Comparison of ENCODE assay signal across 22 mouse cellular contexts in the genomic region with DNA sequence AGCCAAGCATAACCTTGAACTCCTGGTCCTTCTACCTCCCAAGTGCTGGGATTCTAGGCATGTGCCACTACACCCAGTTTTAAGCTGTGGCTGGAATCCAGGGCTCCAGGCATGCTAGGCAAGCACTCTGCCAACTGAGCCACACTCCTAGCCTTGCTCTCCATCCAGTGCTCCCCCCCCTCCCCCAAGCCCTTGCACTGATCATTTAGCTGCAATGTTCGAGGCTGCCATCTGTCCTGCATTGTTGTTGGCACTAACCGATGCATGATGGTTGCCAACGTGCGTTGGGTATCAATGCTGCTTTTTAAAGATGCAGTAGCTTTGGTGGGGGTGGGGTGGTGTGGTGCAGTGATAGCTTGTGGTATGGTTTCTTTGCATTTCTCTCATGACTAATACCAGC. TPM values are rescaled to one million over a fixed set of nuclear protein-coding genes. Genes with fewer than 3 reads are reported as not detected.
DNase-seq lines count a peak whose midpoint lies in the region; ATAC-seq lines count a peak whose summit lies in the region.
"Had no signal": no experiment of that assay in that cellular context is flagged by ENCODE, and none has a peak within 500 bp of the region (broad histone marks: within the 10 kb centered on the region; RNA-seq: fewer than 3 reads in every experiment).

No protein-coding gene starts in this region.

- H3K4me3 ChIP-seq in embryonic facial prominence, embryonic 11.5 days (ENCODE audit: low read depth, low read length): no peak overlapping the region
- H3K4me3 ChIP-seq in embryonic facial prominence, embryonic 10.5 days: no peak overlapping the region
- H3K4me3 ChIP-seq in midbrain, embryonic 14.5 days (replicated peaks; ENCODE audit: low read depth, low read length): no peak overlapping the region
- no peak overlapping the region for H3K4me3 ChIP-seq in midbrain, embryonic 11.5 days (ENCODE audit: low read depth, low read length)
- H3K4me3 ChIP-seq in hindbrain, embryonic 16.5 days (ENCODE audit: low read length): no peak overlapping the region
- H3K4me3 ChIP-seq in heart, embryonic 12.5 days: no peak overlapping the region
- H3K4me3 ChIP-seq: embryonic facial prominence, embryonic 12.5 days; heart, embryonic 13.5 days; megakaryocyte, embryonic 14.5 days; myocyte had no signal

- no peak for DNase-seq in embryonic facial prominence, embryonic 11.5 days (ENCODE audit: low spot score)
- DNase-seq in embryonic facial prominence, embryonic 10.5 days (ENCODE audit: low spot score): no peak
- peak; percentile 6 for DNase-seq in midbrain, embryonic 14.5 days
- no peak for DNase-seq in midbrain, embryonic 11.5 days (ENCODE audit: low spot score, missing footprints)
- DNase-seq in layer of hippocampus, postnatal 36 days: peak; percentile 46 to 48
- no peak for DNase-seq in testis, postnatal 14 days (ENCODE audit: low spot score)
- DNase-seq: cerebellum, adult 11 months; heart, postnatal 36 days; liver; liver, postnatal 0 days; lung, postnatal 14 days; right cerebral cortex, postnatal 14 days; thymus, postnatal 36 days had no signal

- H3K4me1 ChIP-seq in embryonic facial prominence, embryonic 11.5 days (ENCODE audit: control insufficient read depth, insufficient read depth, low read length): no peaks in the 10 kb centered on the region
- H3K4me1 ChIP-seq in embryonic facial prominence, embryonic 10.5 days: 0 out of 2 replicates have a peak, but pooled peaks cover 3% of the 10 kb centered on the region
- H3K4me1 ChIP-seq in midbrain, embryonic 14.5 days (ENCODE audit: control insufficient read depth, insufficient read depth, low read length): no peaks in the 10 kb centered on the region
- H3K4me1 ChIP-seq in midbrain, embryonic 11.5 days (ENCODE audit: control insufficient read depth, insufficient read depth, low read length): no peaks in the 10 kb centered on the region
- H3K4me1 ChIP-seq in hindbrain, embryonic 16.5 days (ENCODE audit: control insufficient read depth, insufficient read depth, low read depth, low read length): no peaks in the 10 kb centered on the region
- H3K4me1 ChIP-seq in heart, embryonic 12.5 days (replicated peaks): no peaks in the 10 kb centered on the region
- H3K4me1 ChIP-seq: embryonic facial prominence, embryonic 12.5 days; heart, embryonic 13.5 days had no signal

- no peak overlapping the region for H3K27ac ChIP-seq in embryonic facial prominence, embryonic 11.5 days (replicated peaks; ENCODE audit: low read depth, low read length)
- H3K27ac ChIP-seq in embryonic facial prominence, embryonic 10.5 days (replicated peaks): no peak overlapping the region
- H3K27ac ChIP-seq in midbrain, embryonic 14.5 days (replicated peaks; ENCODE audit: low read depth, low read length): no peak overlapping the region
- H3K27ac ChIP-seq in midbrain, embryonic 11.5 days (ENCODE audit: low read depth, low read length): no peak overlapping the region
- H3K27ac ChIP-seq in hindbrain, embryonic 16.5 days (ENCODE audit: low read depth, low read length): no peak overlapping the region
- no peak overlapping the region for H3K27ac ChIP-seq in heart, embryonic 12.5 days (ENCODE audit: poor library complexity, severe bottlenecking)
- H3K27ac ChIP-seq: embryonic facial prominence, embryonic 12.5 days; heart, embryonic 13.5 days had no signal

- H3K27me3 ChIP-seq in embryonic facial prominence, embryonic 11.5 days (ENCODE audit: control insufficient read depth, insufficient read depth, low read length): no peaks in the 10 kb centered on the region
- no peaks in the 10 kb centered on the region for H3K27me3 ChIP-seq in embryonic facial prominence, embryonic 10.5 days (replicated peaks; ENCODE audit: low read depth, poor library complexity, severe bottlenecking)
- H3K27me3 ChIP-seq in midbrain, embryonic 14.5 days (ENCODE audit: control insufficient read depth, insufficient read depth, low read length): no peaks in the 10 kb centered on the region
- H3K27me3 ChIP-seq in midbrain, embryonic 11.5 days (ENCODE audit: control insufficient read depth, insufficient read depth, low read length): no peaks in the 10 kb centered on the region
- no peaks in the 10 kb centered on the region for H3K27me3 ChIP-seq in hindbrain, embryonic 16.5 days (replicated peaks; ENCODE audit: control insufficient read depth, insufficient read depth, low read length)
- no peaks in the 10 kb centered on the region for H3K27me3 ChIP-seq in heart, embryonic 12.5 days (replicated peaks)
- H3K27me3 ChIP-seq: CH12.LX; embryonic facial prominence, embryonic 12.5 days; heart, embryonic 13.5 days had no signal

- no peaks in the 10 kb centered on the region for H3K36me3 ChIP-seq in embryonic facial prominence, embryonic 11.5 days (replicated peaks; ENCODE audit: control insufficient read depth, insufficient read depth, low read depth, low read length)
- H3K36me3 ChIP-seq in embryonic facial prominence, embryonic 10.5 days (replicated peaks): no peaks in the 10 kb centered on the region
- H3K36me3 ChIP-seq in midbrain, embryonic 14.5 days (ENCODE audit: control insufficient read depth, insufficient read depth, low read length): no peaks in the 10 kb centered on the region
- no peaks in the 10 kb centered on the region for H3K36me3 ChIP-seq in midbrain, embryonic 11.5 days (ENCODE audit: control insufficient read depth, insufficient read depth, low read length)
- H3K36me3 ChIP-seq in hindbrain, embryonic 16.5 days (ENCODE audit: control insufficient read depth, insufficient read depth, low read length): no peaks in the 10 kb centered on the region
- no peaks in the 10 kb centered on the region for H3K36me3 ChIP-seq in heart, embryonic 12.5 days
- H3K36me3 ChIP-seq: embryonic facial prominence, embryonic 12.5 days; heart, embryonic 13.5 days had no signal

- ATAC-seq in embryonic facial prominence, embryonic 11.5 days (replicated peaks; ENCODE audit: insufficient number of reproducible peaks, low FRiP score, low TSS enrichment, low read depth): 0 out of 2 replicates have a peak, but pooled peaks have one; percentile 22
- ATAC-seq in midbrain, embryonic 14.5 days (ENCODE audit: low FRiP score, low TSS enrichment): no peak
- no peak for ATAC-seq in midbrain, embryonic 11.5 days (ENCODE audit: low FRiP score)
- peak; percentile 70 for ATAC-seq in hindbrain, embryonic 16.5 days
- no peak for ATAC-seq in heart, embryonic 12.5 days (ENCODE audit: insufficient number of reproducible peaks, low FRiP score)
- ATAC-seq: intestine, postnatal 0 days; liver, postnatal 0 days had no signal

- 75% methylated on average over 4 of the region's 4 CpGs for WGBS in embryonic facial prominence, embryonic 11.5 days
- 82% methylated on average over 4 of the region's 4 CpGs for WGBS in embryonic facial prominence, embryonic 10.5 days
- 65% methylated on average over 4 of the region's 4 CpGs for WGBS in midbrain, embryonic 14.5 days
- 79% methylated on average over 4 of the region's 4 CpGs for WGBS in midbrain, embryonic 11.5 days
- WGBS in hindbrain, embryonic 16.5 days: 47% methylated on average over 4 of the region's 4 CpGs
- WGBS in heart, embryonic 12.5 days: 79% methylated on average over 4 of the region's 4 CpGs

- no peak overlapping the region for H3K9ac ChIP-seq in embryonic facial prominence, embryonic 11.5 days (replicated peaks; ENCODE audit: low read length)
- H3K9ac ChIP-seq in midbrain, embryonic 14.5 days (replicated peaks; ENCODE audit: low read length): no peak overlapping the region
- no peak overlapping the region for H3K9ac ChIP-seq in midbrain, embryonic 11.5 days (ENCODE audit: low read length)
- H3K9ac ChIP-seq in hindbrain, embryonic 16.5 days (ENCODE audit: low read depth, low read length): no peak overlapping the region
- H3K9ac ChIP-seq in heart, embryonic 12.5 days: no peak overlapping the region
- H3K9ac ChIP-seq: embryonic facial prominence, embryonic 12.5 days; heart, embryonic 13.5 days; liver, postnatal 0 days had no signal

- H3K9me3 ChIP-seq in embryonic facial prominence, embryonic 11.5 days (replicated peaks; ENCODE audit: control insufficient read depth, low read length): no peaks in the 10 kb centered on the region
- no peaks in the 10 kb centered on the region for H3K9me3 ChIP-seq in embryonic facial prominence, embryonic 10.5 days
- H3K9me3 ChIP-seq in midbrain, embryonic 14.5 days (ENCODE audit: control insufficient read depth, low read length): no peaks in the 10 kb centered on the region
- H3K9me3 ChIP-seq in midbrain, embryonic 11.5 days (ENCODE audit: control insufficient read depth, low read length): no peaks in the 10 kb centered on the region
- no peaks in the 10 kb centered on the region for H3K9me3 ChIP-seq in hindbrain, embryonic 16.5 days (ENCODE audit: control insufficient read depth, low read length)
- H3K9me3 ChIP-seq in heart, embryonic 12.5 days (replicated peaks): no peaks in the 10 kb centered on the region
- H3K9me3 ChIP-seq: embryonic facial prominence, embryonic 12.5 days; heart, embryonic 13.5 days; megakaryocyte, embryonic 14.5 days had no signal

- H3K4me2 ChIP-seq in embryonic facial prominence, embryonic 11.5 days (ENCODE audit: low read depth, low read length): no peak overlapping the region
- no peak overlapping the region for H3K4me2 ChIP-seq in midbrain, embryonic 14.5 days (ENCODE audit: low read length)
- no peak overlapping the region for H3K4me2 ChIP-seq in midbrain, embryonic 11.5 days
- H3K4me2 ChIP-seq in hindbrain, embryonic 16.5 days (ENCODE audit: low read length): no peak overlapping the region
- no peak overlapping the region for H3K4me2 ChIP-seq in heart, embryonic 12.5 days
- H3K4me2 ChIP-seq: embryonic facial prominence, embryonic 12.5 days; heart, embryonic 13.5 days had no signal

RNA-seq across cellular contexts. Expression of a gene that starts 10.9 kb away (rescaled TPM):
- polyA plus RNA-seq in embryonic facial prominence, embryonic 11.5 days (2014; fragmentation: Nextera tagmentation; extraction: Ambion mirVana): 0.08 TPM in 1 of 2 replicates, not detected in the other
- polyA plus RNA-seq in embryonic facial prominence, embryonic 10.5 days (2016; fragmentation: Nextera tagmentation; extraction: Ambion mirVana): not detected in 2 replicates
- 0.29 and 0.39 TPM in 2 replicates for polyA plus RNA-seq in midbrain, embryonic 14.5 days (2014; fragmentation: Nextera tagmentation; extraction: Ambion mirVana)
- 0.04 TPM in 1 of 2 replicates, not detected in the other for polyA plus RNA-seq in midbrain, embryonic 11.5 days (2014; fragmentation: Nextera tagmentation; extraction: Ambion mirVana)
- polyA plus RNA-seq in hindbrain, embryonic 16.5 days (2015; fragmentation: Nextera tagmentation; extraction: Ambion mirVana): 0.65 and 0.85 TPM in 2 replicates
- total RNA-seq in layer of hippocampus, postnatal 36 days (2021): under 1 TPM; 0.86 to 0.87 TPM
- not detected in 2 replicates for polyA plus RNA-seq in heart, embryonic 12.5 days (2016; fragmentation: Nextera tagmentation; extraction: Ambion mirVana)
- polyA plus RNA-seq: kidney, embryonic 16.5 days had no signal

RNA-seq across cellular contexts. Expression of a gene that starts 57.4 kb away (rescaled TPM):
- polyA plus RNA-seq in embryonic facial prominence, embryonic 11.5 days (2014; fragmentation: Nextera tagmentation; extraction: Ambion mirVana): 1.1 and 2.7 TPM in 2 replicates
- polyA plus RNA-seq in embryonic facial prominence, embryonic 10.5 days (2016; fragmentation: Nextera tagmentation; extraction: Ambion mirVana): 1.6 and 1.9 TPM in 2 replicates
- polyA plus RNA-seq in midbrain, embryonic 14.5 days (2014; fragmentation: Nextera tagmentation; extraction: Ambion mirVana): 1.6 and 2.7 TPM in 2 replicates
- polyA plus RNA-seq in midbrain, embryonic 11.5 days (2014; fragmentation: Nextera tagmentation; extraction: Ambion mirVana): 1.9 and 2.4 TPM in 2 replicates
- 3.9 and 4.3 TPM in 2 replicates for polyA plus RNA-seq in hindbrain, embryonic 16.5 days (2015; fragmentation: Nextera tagmentation; extraction: Ambion mirVana)
- 1 to 10 TPM; 2.2 to 4.2 TPM for total RNA-seq in layer of hippocampus, postnatal 36 days (2021)
- polyA plus RNA-seq in heart, embryonic 12.5 days (2016; fragmentation: Nextera tagmentation; extraction: Ambion mirVana): 3.8 and 4.1 TPM in 2 replicates

Comparison
In these comparisons a context has a peak if more than half of its experiments do, and no peak if none do; other contexts are left out.
1. DNase-seq: peak in midbrain, embryonic 14.5 days (single experiment) and layer of hippocampus, postnatal 36 days (2 of 2); none in embryonic facial prominence, embryonic 11.5 days (single experiment), embryonic facial prominence, embryonic 10.5 days (single experiment), midbrain, embryonic 11.5 days (single experiment) and testis, postnatal 14 days (single experiment).
2. ATAC-seq: peak in embryonic facial prominence, embryonic 11.5 days (single experiment) and hindbrain, embryonic 16.5 days (single experiment); none in midbrain, embryonic 14.5 days (single experiment), midbrain, embryonic 11.5 days (single experiment) and heart, embryonic 12.5 days (single experiment).